Mouse (Mus musculus): ENCODE results near the gene Gm14408.
"Not testable (repeated sequence)": the region's sequence is repeated elsewhere in the genome, so short reads cannot be mapped to it uniquely, and the experiment has no call there.

Gm14408 gene

GRCm38 (mm10) chr2:176830840-176831239, at the start of gene Gm14408:
Gene Gm14408 (plus strand): TSS chr2:176831140.
- not testable (repeated sequence) for DNase-seq

DNA sequence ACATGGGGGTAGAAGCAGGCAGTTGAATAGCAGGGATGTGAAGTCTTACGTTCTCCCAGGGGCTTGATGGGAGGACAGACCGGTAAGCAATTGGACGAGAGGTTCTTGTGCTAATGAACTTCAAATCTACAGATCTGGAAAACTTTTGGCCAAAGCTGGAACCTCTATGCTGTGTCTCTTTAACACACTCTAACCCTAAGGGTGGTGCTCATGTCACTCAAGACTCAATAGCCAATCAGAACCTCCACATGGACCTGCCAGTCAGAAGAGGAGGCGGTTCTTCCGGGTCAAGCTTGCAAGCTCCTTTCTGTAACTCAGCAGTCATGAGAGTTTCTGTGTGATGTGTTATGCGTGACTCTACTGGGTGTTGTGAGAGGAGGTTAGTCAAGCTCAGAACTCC, 32.6 kb upstream of the Gm14408 start, which contains the start of gene Gm14295:
Gm14295 (plus strand) TSS at position 301 of the 400 bp plus-strand sequence.
- not testable (repeated sequence) for DNase-seq

DNA sequence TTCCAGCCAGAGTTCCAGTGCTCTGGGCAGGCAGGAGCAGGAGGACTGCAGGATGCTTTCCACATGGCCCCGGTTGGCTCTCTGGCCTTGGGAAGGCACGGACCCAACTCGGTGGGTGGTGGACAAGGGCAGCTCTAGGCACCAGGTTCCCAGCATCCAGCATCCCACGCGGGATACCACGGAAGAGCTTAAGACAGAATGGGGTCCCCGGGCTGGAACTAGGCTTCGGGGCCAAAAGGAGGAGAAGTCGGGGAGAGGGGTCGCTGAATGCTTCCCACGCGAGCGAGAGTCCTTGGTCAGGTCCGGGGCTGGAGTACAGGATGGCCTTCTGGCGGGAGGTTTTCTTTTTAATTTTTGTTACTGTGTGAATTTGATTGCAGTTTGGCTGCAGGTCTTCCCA, 32.2 kb upstream of the Gm14408 start:
- DNase-seq = not testable (repeated sequence)

Data from right cerebral cortex, postnatal 4 days (tissue).